ENCODE assay signal across 9 mouse cellular contexts in the genomic region with DNA sequence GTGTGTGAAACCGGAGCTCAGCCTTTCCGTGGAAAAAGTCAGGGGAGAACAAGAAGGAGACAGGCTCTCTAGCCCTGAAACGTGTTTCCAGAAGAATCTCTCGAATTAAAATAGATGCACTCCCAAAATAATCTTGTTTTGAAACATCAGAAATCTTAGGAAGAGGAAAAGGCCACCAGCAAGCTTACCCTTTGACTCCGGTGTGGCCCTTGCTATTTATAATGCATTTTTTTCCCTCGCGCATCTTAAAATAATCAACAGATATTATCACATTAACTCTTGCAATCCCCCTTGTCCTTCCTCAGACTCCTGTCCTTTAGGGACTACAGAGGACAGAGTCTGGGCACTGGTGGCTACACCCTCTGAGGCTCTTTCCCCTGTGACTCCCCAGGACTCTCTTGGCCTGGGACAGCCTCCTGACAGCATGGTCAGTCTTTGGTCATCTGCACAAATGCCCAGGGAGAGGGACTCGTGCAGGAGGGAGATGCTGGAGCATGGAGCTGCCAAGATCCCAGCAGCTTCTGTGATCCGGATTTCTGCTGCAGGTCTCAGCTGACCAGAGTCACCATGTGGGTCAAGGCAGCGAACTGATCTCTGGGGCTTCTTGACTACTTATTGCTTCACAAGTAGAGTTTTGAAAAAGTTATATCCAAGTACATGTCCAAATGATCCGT.
DNase-seq lines count a peak whose midpoint lies in the region; ATAC-seq lines count a peak whose summit lies in the region.
"Had no signal": no experiment of that assay in that cellular context is flagged by ENCODE, and none has a peak within 500 bp of the region (broad histone marks: within the 10 kb centered on the region; RNA-seq: fewer than 3 reads in every experiment).

No protein-coding gene starts in this region.

- DNase-seq in hindbrain, embryonic 10.5 days (ENCODE audit: low spot score) = no peak
- DNase-seq in hindbrain, embryonic 11.5 days (ENCODE audit: low spot score) = no peak
- no peak for DNase-seq in forebrain, embryonic 10.5 days (ENCODE audit: extremely low spot score, low spot score)
- no peak for DNase-seq in hindbrain, embryonic 14.5 days (ENCODE audit: low spot score)
- no peak for DNase-seq in midbrain, embryonic 14.5 days
- no peak for DNase-seq in frontal cortex, postnatal 14 days (ENCODE audit: low spot score in 2 of 2)
- no peak for DNase-seq in layer of hippocampus, postnatal 14 days (ENCODE audit: low spot score in 2 of 2)

- peaks cover 7% of the 10 kb centered on the region; the same call in 1 of the 2 replicates for H3K27me3 ChIP-seq in hindbrain, embryonic 10.5 days (ENCODE audit: insufficient read depth, poor library complexity, severe bottlenecking)
- H3K27me3 ChIP-seq in hindbrain, embryonic 11.5 days (ENCODE audit: control insufficient read depth, insufficient read depth, low read length) = no peaks in the 10 kb centered on the region
- H3K27me3 ChIP-seq in forebrain, embryonic 10.5 days (ENCODE audit: poor library complexity, severe bottlenecking) = peaks cover 46% of the 10 kb centered on the region
- H3K27me3 ChIP-seq in hindbrain, embryonic 14.5 days (ENCODE audit: control insufficient read depth, insufficient read depth, low read length) = no peaks in the 10 kb centered on the region
- no peaks in the 10 kb centered on the region for H3K27me3 ChIP-seq in midbrain, embryonic 14.5 days (ENCODE audit: control insufficient read depth, insufficient read depth, low read length)

- peak overlapping the region; percentile 88 for H3K27ac ChIP-seq in hindbrain, embryonic 10.5 days
- no peak overlapping the region for H3K27ac ChIP-seq in hindbrain, embryonic 11.5 days (ENCODE audit: low read depth, low read length)
- peak overlapping the region; percentile 90 for H3K27ac ChIP-seq in forebrain, embryonic 10.5 days
- H3K27ac ChIP-seq in hindbrain, embryonic 14.5 days = peak overlapping the region; percentile 79
- peak overlapping the region; percentile 84 for H3K27ac ChIP-seq in midbrain, embryonic 14.5 days (replicated peaks; ENCODE audit: low read depth, low read length)

- H3K4me1 ChIP-seq in hindbrain, embryonic 10.5 days (replicated peaks) = peaks cover 24% of the 10 kb centered on the region
- H3K4me1 ChIP-seq in hindbrain, embryonic 11.5 days (replicated peaks; ENCODE audit: control insufficient read depth, insufficient read depth, low read length) = peaks cover 6% of the 10 kb centered on the region; the same call in 1 of the 2 replicates
- peaks cover 47% of the 10 kb centered on the region for H3K4me1 ChIP-seq in forebrain, embryonic 10.5 days
- peaks cover 28% of the 10 kb centered on the region for H3K4me1 ChIP-seq in hindbrain, embryonic 14.5 days (replicated peaks; ENCODE audit: control insufficient read depth, insufficient read depth, low read length)
- H3K4me1 ChIP-seq in midbrain, embryonic 14.5 days (ENCODE audit: control insufficient read depth, insufficient read depth, low read length) = peaks cover 18% of the 10 kb centered on the region

- H3K9ac ChIP-seq in hindbrain, embryonic 11.5 days (ENCODE audit: low read depth, low read length) = no peak overlapping the region
- peak overlapping the region; percentile 41 for H3K9ac ChIP-seq in hindbrain, embryonic 14.5 days
- peak overlapping the region; percentile 47; the same call in 1 of the 2 replicates for H3K9ac ChIP-seq in midbrain, embryonic 14.5 days (replicated peaks; ENCODE audit: low read length)

- H3K4me3 ChIP-seq in hindbrain, embryonic 10.5 days = peak overlapping the region; percentile 28; the same call in 1 of the 2 replicates
- H3K4me3 ChIP-seq in hindbrain, embryonic 11.5 days (ENCODE audit: low read depth, low read length) = no peak overlapping the region
- peak overlapping the region; percentile 34 for H3K4me3 ChIP-seq in forebrain, embryonic 10.5 days
- H3K4me3 ChIP-seq in hindbrain, embryonic 14.5 days (replicated peaks; ENCODE audit: low read length) = no peak overlapping the region
- no peak overlapping the region for H3K4me3 ChIP-seq in midbrain, embryonic 14.5 days (replicated peaks; ENCODE audit: low read depth, low read length)
- H3K4me3 ChIP-seq: layer of hippocampus, adult 2 months had no signal

- no peak overlapping the region for H3K4me2 ChIP-seq in hindbrain, embryonic 11.5 days (replicated peaks; ENCODE audit: low read depth, low read length)
- peak overlapping the region; percentile 36 for H3K4me2 ChIP-seq in hindbrain, embryonic 14.5 days (replicated peaks)
- peak overlapping the region; percentile 38 for H3K4me2 ChIP-seq in midbrain, embryonic 14.5 days (ENCODE audit: low read length)

- H3K9me3 ChIP-seq in hindbrain, embryonic 10.5 days = no peaks in the 10 kb centered on the region
- no peaks in the 10 kb centered on the region for H3K9me3 ChIP-seq in hindbrain, embryonic 11.5 days (ENCODE audit: control insufficient read depth, low read length)
- H3K9me3 ChIP-seq in forebrain, embryonic 10.5 days = no peaks in the 10 kb centered on the region
- no peaks in the 10 kb centered on the region for H3K9me3 ChIP-seq in hindbrain, embryonic 14.5 days (ENCODE audit: control insufficient read depth, low read length)
- H3K9me3 ChIP-seq in midbrain, embryonic 14.5 days (ENCODE audit: control insufficient read depth, low read length) = no peaks in the 10 kb centered on the region

- ATAC-seq in hindbrain, embryonic 11.5 days (ENCODE audit: low FRiP score) = no peak
- no peak for ATAC-seq in hindbrain, embryonic 14.5 days (ENCODE audit: low FRiP score)
- ATAC-seq in midbrain, embryonic 14.5 days (ENCODE audit: low FRiP score, low TSS enrichment) = no peak
- no peak for ATAC-seq in CD4-positive, CD25-positive, alpha-beta regulatory T cell, adult 4 months

- WGBS in hindbrain, embryonic 10.5 days = 61% methylated on average over 11 of the region's 11 CpGs
- 63% methylated on average over 11 of the region's 11 CpGs for WGBS in hindbrain, embryonic 11.5 days
- 56% methylated on average over 11 of the region's 11 CpGs for WGBS in forebrain, embryonic 10.5 days
- 56% methylated on average over 11 of the region's 11 CpGs for WGBS in hindbrain, embryonic 14.5 days
- WGBS in midbrain, embryonic 14.5 days = 52% methylated on average over 11 of the region's 11 CpGs

- H3K36me3 ChIP-seq in hindbrain, embryonic 10.5 days = no peaks in the 10 kb centered on the region
- H3K36me3 ChIP-seq in hindbrain, embryonic 11.5 days (ENCODE audit: control insufficient read depth, insufficient read depth, low read length) = no peaks in the 10 kb centered on the region
- no peaks in the 10 kb centered on the region for H3K36me3 ChIP-seq in forebrain, embryonic 10.5 days (replicated peaks)
- no peaks in the 10 kb centered on the region for H3K36me3 ChIP-seq in hindbrain, embryonic 14.5 days (replicated peaks; ENCODE audit: control insufficient read depth, insufficient read depth)
- H3K36me3 ChIP-seq in midbrain, embryonic 14.5 days (ENCODE audit: control insufficient read depth, insufficient read depth, low read length) = no peaks in the 10 kb centered on the region

Comparison
In these comparisons a context has a peak if more than half of its experiments do, and no peak if none do; other contexts are left out.
1. H3K4me3 ChIP-seq: peak in hindbrain, embryonic 10.5 days (single experiment) and forebrain, embryonic 10.5 days (single experiment); none in hindbrain, embryonic 11.5 days (single experiment), hindbrain, embryonic 14.5 days (single experiment) and midbrain, embryonic 14.5 days (single experiment).